Mouse (Mus musculus): Measurements from ENCODE around the gene Zfhx3.

Zfhx3 gene

GRCm38 (mm10) chr8:108944312-108944711 lies 1001.9 kb downstream of the Zfhx3 start:
- DNase-seq, result no peak

GRCm38 (mm10) chr8:108950311-108950710 lies 1007.9 kb downstream of the Zfhx3 start:
- no peak for DNase-seq

- no peak for DNase-seq
These were observed 1009.1 kb downstream of the Zfhx3 start for GRCm38 (mm10) chr8:108951560-108951959.

GRCm38 (mm10) chr8:108956416-108956815 lies 1014.0 kb downstream of the Zfhx3 start:
- DNase-seq, result no peak

GRCm38 (mm10) chr8:108962516-108962915 lies 1020.1 kb downstream of the Zfhx3 start:
- no peak for DNase-seq

GRCm38 (mm10) chr8:108963181-108963580 lies 1020.7 kb downstream of the Zfhx3 start:
- no peak for DNase-seq

GRCm38 (mm10) chr8:108966041-108966440 lies 1023.6 kb downstream of the Zfhx3 start:
- no peak for DNase-seq

- no peak for DNase-seq
These were observed 1031.3 kb downstream of the Zfhx3 start for GRCm38 (mm10) chr8:108973639-108974325.

- DNase-seq, result no peak
These were observed 1035.4 kb downstream of the Zfhx3 start for GRCm38 (mm10) chr8:108977693-108978361.

- no peak for DNase-seq
These were observed 1035.9 kb downstream of the Zfhx3 start for GRCm38 (mm10) chr8:108978362-108978750.

- DNase-seq, result no peak
These were observed 1042.5 kb downstream of the Zfhx3 start for GRCm38 (mm10) chr8:108984904-108985303.

GRCm38 (mm10) chr8:108989841-108990240 lies 1047.4 kb downstream of the Zfhx3 start:
- DNase-seq, result no peak

GRCm38 (mm10) chr8:108990537-108990936 lies 1048.1 kb downstream of the Zfhx3 start:
- no peak for DNase-seq

- DNase-seq, result no peak
These were observed 1049.0 kb downstream of the Zfhx3 start for GRCm38 (mm10) chr8:108991395-108991794.

GRCm38 (mm10) chr8:108993718-108994117 lies 1051.3 kb downstream of the Zfhx3 start:
- no peak for DNase-seq

- DNase-seq, result no peak
These were observed 1051.7 kb downstream of the Zfhx3 start for GRCm38 (mm10) chr8:108994187-108994586.

GRCm38 (mm10) chr8:108994880-108995279 lies 1052.4 kb downstream of the Zfhx3 start:
- no peak for DNase-seq

GRCm38 (mm10) chr8:108997334-108997733 lies 1054.9 kb downstream of the Zfhx3 start:
- DNase-seq, result no peak

GRCm38 (mm10) chr8:108999297-109000249 lies 1057.1 kb downstream of the Zfhx3 start:
- DNase-seq, result no peak

GRCm38 (mm10) chr8:109001031-109001430 lies 1058.6 kb downstream of the Zfhx3 start:
- DNase-seq, result no peak

GRCm38 (mm10) chr8:109001923-109002322 lies 1059.5 kb downstream of the Zfhx3 start:
- no peak for DNase-seq

GRCm38 (mm10) chr8:109006986-109007385 lies 1064.5 kb downstream of the Zfhx3 start:
- no peak for DNase-seq
